30 mouse cellular contexts compared by ENCODE assay signal in the genomic region with DNA sequence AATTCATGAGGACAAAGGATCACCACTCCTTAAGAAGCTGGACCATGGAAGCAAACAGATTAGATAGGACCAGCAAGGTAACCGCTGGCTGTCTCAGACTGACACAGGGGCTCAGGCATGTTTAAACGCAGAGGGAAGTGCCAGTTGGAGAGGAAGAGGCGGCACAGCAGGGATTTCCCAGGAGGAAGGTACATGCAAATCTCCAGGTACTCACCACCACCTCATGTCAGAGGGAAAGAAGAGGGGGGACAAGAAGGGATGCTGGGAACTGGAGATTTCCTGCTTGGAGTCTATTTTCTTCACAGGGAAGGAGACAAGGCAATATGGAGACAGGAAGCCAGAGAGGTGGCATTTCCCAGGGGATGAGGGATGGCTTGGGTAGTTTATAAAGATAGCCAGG. TPM values are rescaled to one million over a fixed set of nuclear protein-coding genes. Genes with fewer than 3 reads are reported as not detected.
"Had no signal": no experiment of that assay in that cellular context is flagged by ENCODE, and none has a peak within 500 bp of the region (broad histone marks: within the 10 kb centered on the region; RNA-seq: fewer than 3 reads in every experiment).

No protein-coding gene starts in this region.

- ATAC-seq: hindbrain, embryonic 16.5 days; inflammation-experienced regulatory T-cells, adult 6 months had no signal

- H3K9me3 ChIP-seq: heart, embryonic 10.5 days; heart, embryonic 12.5 days; hindbrain, embryonic 10.5 days; hindbrain, embryonic 12.5 days; kidney, embryonic 15.5 days; limb, embryonic 12.5 days had no signal

- H3K4me3 ChIP-seq: gastrocnemius, adult 2 months; heart, embryonic 10.5 days; heart, embryonic 12.5 days; hindbrain, embryonic 10.5 days; hindbrain, embryonic 12.5 days; kidney, embryonic 15.5 days; limb, embryonic 12.5 days had no signal

- H3K4me2 ChIP-seq: heart, embryonic 12.5 days; hindbrain, embryonic 12.5 days; hindbrain, embryonic 14.5 days; kidney, embryonic 15.5 days; limb, embryonic 12.5 days; liver, embryonic 11.5 days had no signal

- H3K27me3 ChIP-seq: hindbrain, embryonic 12.5 days; kidney, embryonic 15.5 days; limb, embryonic 12.5 days had no signal

- H3K9ac ChIP-seq: heart, embryonic 12.5 days; hindbrain, embryonic 12.5 days; hindbrain, embryonic 14.5 days; kidney, embryonic 15.5 days; limb, embryonic 12.5 days had no signal

- DNase-seq: gastrocnemius, adult 2 months; gastrocnemius, postnatal 10 days; gastrocnemius, postnatal 25 days; heart, adult 18-20 months; heart, postnatal 10 days; heart, postnatal 4 days; kidney, adult 11 months; kidney, adult 2 months; kidney, adult 9 months; kidney, postnatal 14 days; kidney, postnatal 36 days; layer of hippocampus, adult 9-11 months; layer of hippocampus, postnatal 36 days; left cerebral cortex, postnatal 4 days; liver had no signal

- H3K36me3 ChIP-seq: heart, embryonic 10.5 days; heart, embryonic 12.5 days; hindbrain, embryonic 10.5 days; hindbrain, embryonic 12.5 days; kidney, embryonic 15.5 days; limb, embryonic 12.5 days had no signal

- H3K27ac ChIP-seq: gastrocnemius, adult 2 months; heart, embryonic 10.5 days; hindbrain, embryonic 10.5 days; hindbrain, embryonic 12.5 days; hindbrain, embryonic 14.5 days; kidney, embryonic 15.5 days; kidney, postnatal 0 days; limb, embryonic 12.5 days had no signal

RNA-seq across cellular contexts. Expression of a gene that starts 20.2 kb away (rescaled TPM):
- total RNA-seq: gastrocnemius, adult 2 months; gastrocnemius, postnatal 25 days; heart, adult 8-10 months; layer of hippocampus, adult 18-20 months; layer of hippocampus, adult 8-10 months; left cerebral cortex, postnatal 10 days had no signal
